Mouse (Mus musculus) limb, embryonic 11.5 days (tissue): ENCODE measurements at regions not wholly inside any gene's neighbourhood (a gene's known extent, or its start where the extent isn't known, plus 50 kb on each side); places are given as distances from the start of the nearest gene placed in this dataset.

Experiments
- ATAC-seq: fragments of 200-750 bp; cut with Nextera tagmentation; 2 replicates; pipeline ENCODE4 v1.8.0; 2017; ENCODE audit warnings: low read depth; ENCODE audit not compliant: insufficient number of reproducible peaks, low FRiP score, low TSS enrichment
- DNase-seq: peaks from one replicate; pipeline ENCODE4 v3.0.0-alpha.2; 2015; ENCODE audit warnings: low spot score
- H3K27ac ChIP-seq: fragments of 300-500 bp; sonication (generic); replicated peaks from 2 replicates; pipeline ENCODE4 v1.5.1; 2014; ENCODE audit warnings: low read depth, mild to moderate bottlenecking, low read length
- H3K27me3 ChIP-seq: fragments of 300-500 bp; sonication (generic); 2 replicates; pipeline ENCODE4 v1.6.1; 2014; ENCODE audit warnings: mild to moderate bottlenecking, low read length, mixed read lengths; ENCODE audit not compliant: control insufficient read depth, insufficient read depth
- H3K36me3 ChIP-seq: fragments of 300-500 bp; sonication (generic); 2 replicates; pipeline ENCODE4 v1.6.1; 2014; ENCODE audit warnings: mild to moderate bottlenecking, low read length, moderate library complexity, mixed read lengths; ENCODE audit not compliant: control insufficient read depth, insufficient read depth
- H3K4me1 ChIP-seq: fragments of 300-500 bp; sonication (generic); 2 replicates; pipeline ENCODE4 v1.6.1; 2014; ENCODE audit warnings: low read length, mixed read lengths; ENCODE audit not compliant: control insufficient read depth, insufficient read depth
- H3K4me2 ChIP-seq: fragments of 300-500 bp; sonication (generic); 2 replicates; pipeline ENCODE4 v1.6.1; 2014; ENCODE audit warnings: low read depth, mild to moderate bottlenecking, moderate library complexity; ENCODE audit not compliant: severe bottlenecking
- H3K4me3 ChIP-seq: fragments of 300-500 bp; sonication (generic); 2 replicates; pipeline ENCODE4 v1.5.1; 2014; ENCODE audit warnings: low read depth, low read length
- H3K9ac ChIP-seq: fragments of 300-500 bp; sonication (generic); 2 replicates; pipeline ENCODE4 v1.6.1; 2014; ENCODE audit warnings: mild to moderate bottlenecking, low read length
- H3K9me3 ChIP-seq: fragments of 300-500 bp; sonication (generic); 2 replicates; pipeline ENCODE4 v1.6.1; 2016; ENCODE audit warnings: low read length; ENCODE audit not compliant: control insufficient read depth
- WGBS: fragments of 180-500 bp; shearing (Covaris S2); extraction: QIAGEN DNeasy Blood & Tissue Kit; methylation state at CpG from one replicate; pipeline ENCODE4 v1.1.7; 2014; 5-methylcytosine and 5-hydroxymethylcytosine counted together

DNA sequence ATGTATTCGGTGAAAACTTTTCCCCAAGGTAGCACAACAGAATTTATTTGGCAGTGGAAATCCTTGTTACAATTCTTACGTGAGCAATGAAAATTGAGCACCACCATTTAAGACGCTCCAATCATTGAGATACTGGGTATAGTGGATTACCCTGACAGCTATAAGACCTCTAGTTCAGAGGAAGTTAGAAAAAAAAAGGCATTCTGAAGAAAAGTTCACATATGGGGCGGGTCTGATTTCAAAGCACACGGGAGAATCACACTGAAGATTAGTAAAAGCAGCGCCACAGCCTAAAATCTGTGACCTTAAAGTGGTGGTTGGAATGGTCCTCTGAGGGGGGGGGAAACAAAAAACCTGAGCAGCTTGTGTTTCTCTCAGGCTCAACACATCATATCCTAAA, 978.4 kb downstream of the Flrt2 start:
- H3K27ac ChIP-seq, result no peak overlapping the region
- no peaks in the 10 kb centered on the region for H3K9me3 ChIP-seq
- H3K9ac ChIP-seq, result no peak overlapping the region
- H3K36me3 ChIP-seq, result no peaks in the 10 kb centered on the region
- no peaks in the 10 kb centered on the region for H3K4me1 ChIP-seq
- no peaks in the 10 kb centered on the region for H3K27me3 ChIP-seq
- no peak for DNase-seq
- 72% methylated on average over 6 of the region's 6 CpGs for WGBS
- no peak for ATAC-seq
- no peak overlapping the region for H3K4me2 ChIP-seq
- H3K4me3 ChIP-seq, result no peak overlapping the region

- Histone ChIP-seq H3K9ac (no peak overlapping the region), H3K36me3 (no peaks in the 10 kb centered on the region), H3K4me3 (no peak overlapping the region), H3K27ac (no peak overlapping the region), H3K27me3 (no peaks in the 10 kb centered on the region), H3K4me2 (no peak overlapping the region), H3K4me1 (no peaks in the 10 kb centered on the region), H3K9me3 (no peaks in the 10 kb centered on the region)
- 48% methylated on average over 1 of the region's 1 CpGs for WGBS
- DNase-seq (no peak), ATAC-seq (0 out of 2 replicates have a peak, but pooled peaks have one; percentile 60)
Measured at GRCm38 (mm10) chr12:96690896-96691295, 998.9 kb downstream of the Flrt2 start.
